Mouse (Mus musculus): ENCODE measurements around the gene Cys1. TPM values are rescaled to one million over a fixed set of nuclear protein-coding genes. Genes with fewer than 3 reads are reported as not detected.
"Not testable (repeated sequence)": the region's sequence is repeated elsewhere in the genome, so short reads cannot be mapped to it uniquely, and the experiment has no call there.

Gene Cys1
- total RNA-seq (2014; fragmentation: Nextera tagmentation), result not detected in 2 replicates
- not detected in 2 replicates for total RNA-seq (2017)

DNA sequence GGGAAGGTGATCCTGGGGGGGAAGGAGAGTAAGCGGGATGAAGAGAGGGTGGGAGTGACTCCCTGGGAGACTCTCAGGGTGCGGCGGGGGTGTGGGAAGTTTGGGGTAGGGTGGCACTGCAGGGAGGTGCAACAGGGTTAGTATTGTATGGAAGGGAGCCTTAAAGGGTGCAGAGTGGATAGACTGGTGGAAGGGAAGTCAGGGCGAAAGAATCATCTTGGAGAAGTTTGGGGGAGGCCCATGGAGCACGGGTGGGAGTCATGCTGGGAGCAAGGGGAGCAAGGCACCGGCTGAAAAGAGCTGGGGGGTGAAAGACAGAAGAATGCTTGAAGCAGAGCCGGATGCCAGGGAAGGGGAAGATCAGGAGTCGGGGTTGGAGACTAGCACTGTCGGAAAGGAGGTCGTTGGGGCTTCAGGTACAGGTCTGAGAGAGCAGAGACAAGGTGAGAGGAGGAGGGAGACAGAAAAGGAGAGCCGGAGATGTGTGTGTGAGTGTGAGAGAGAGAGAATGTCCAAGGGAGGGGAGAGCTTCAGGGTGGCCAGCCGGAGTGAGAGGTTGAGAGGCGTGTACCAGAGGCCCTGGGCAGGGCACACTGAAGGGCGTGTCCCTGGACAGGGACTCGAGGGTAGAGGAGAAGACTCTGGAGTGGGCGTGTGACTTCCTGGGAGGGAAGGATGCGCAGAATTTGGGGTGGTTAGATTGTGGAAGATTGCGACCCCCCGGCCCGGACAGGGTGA, at the start of gene Cys1:
Cys1 (minus strand) TSS at position 528 of the 738 bp plus-strand sequence.
- ATAC-seq (replicated peaks; ENCODE audit: poor library complexity, severe bottlenecking), result peak; percentile 50

DNA sequence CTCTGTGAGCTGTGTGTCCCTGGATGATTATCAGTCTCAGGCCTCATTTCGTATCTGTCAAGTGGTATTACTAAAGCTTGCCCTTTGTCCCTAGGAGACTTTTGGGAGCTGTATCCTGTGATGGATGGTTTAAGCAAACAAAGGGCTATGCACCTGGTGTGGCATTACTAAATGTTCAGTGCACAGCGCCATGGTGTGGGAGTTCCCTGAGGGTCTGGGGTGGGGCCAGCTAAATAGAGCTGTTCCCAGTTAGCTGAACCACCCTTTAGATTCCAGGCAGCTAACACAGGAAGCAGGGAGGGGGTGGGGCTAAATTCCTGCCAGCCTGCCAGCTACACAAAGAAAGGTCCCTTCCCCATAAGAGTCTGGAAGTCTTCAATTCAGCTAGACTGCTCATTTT, 42.8 kb upstream of the Cys1 start:
- peak; percentile 58 for ATAC-seq (replicated peaks; ENCODE audit: poor library complexity, severe bottlenecking)

DNA sequence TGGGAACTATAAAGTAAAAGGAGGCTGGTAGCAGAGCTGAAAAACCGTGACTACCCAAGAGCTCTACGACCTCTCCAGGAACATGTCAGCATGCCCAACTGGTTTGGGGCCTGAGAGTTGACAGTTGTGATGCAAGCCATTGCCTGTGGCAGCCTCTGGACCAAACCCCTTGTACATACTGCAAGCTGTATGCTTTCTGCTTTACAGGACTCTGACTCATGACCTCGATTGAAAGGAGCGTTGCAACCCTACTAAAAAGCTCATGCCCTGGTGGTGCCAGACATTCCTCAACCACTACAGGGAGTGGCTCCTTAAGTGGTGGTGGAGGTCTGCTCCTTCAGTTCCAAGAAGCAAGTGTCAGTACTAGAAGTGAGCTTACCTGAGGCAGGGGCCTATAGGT, 42.2 kb upstream of the Cys1 start:
- peak; percentile 72 for ATAC-seq (replicated peaks; ENCODE audit: poor library complexity, severe bottlenecking)

DNA sequence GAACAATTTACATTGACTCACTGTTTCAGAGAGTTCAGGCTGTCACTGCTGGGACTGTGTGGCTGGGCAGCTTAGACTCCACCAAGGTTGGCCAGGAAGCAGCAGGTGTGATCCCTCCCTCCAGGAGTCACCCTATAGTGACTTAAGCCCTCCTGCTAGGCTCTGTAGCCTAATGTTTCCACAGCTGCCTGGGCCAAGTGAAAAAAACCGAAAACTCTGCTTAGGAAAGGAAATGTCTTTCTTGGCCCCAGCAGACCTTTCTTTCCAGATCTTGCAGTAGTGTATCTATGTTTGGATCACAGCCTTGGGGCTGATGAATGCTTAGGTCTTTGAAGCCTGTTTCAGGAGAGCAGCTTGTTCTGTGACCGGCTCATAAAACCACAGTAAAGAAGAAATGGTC, 41.8 kb upstream of the Cys1 start:
- peak; percentile 16; the same call in 1 of the 2 replicates for ATAC-seq (replicated peaks; ENCODE audit: poor library complexity, severe bottlenecking)

DNA sequence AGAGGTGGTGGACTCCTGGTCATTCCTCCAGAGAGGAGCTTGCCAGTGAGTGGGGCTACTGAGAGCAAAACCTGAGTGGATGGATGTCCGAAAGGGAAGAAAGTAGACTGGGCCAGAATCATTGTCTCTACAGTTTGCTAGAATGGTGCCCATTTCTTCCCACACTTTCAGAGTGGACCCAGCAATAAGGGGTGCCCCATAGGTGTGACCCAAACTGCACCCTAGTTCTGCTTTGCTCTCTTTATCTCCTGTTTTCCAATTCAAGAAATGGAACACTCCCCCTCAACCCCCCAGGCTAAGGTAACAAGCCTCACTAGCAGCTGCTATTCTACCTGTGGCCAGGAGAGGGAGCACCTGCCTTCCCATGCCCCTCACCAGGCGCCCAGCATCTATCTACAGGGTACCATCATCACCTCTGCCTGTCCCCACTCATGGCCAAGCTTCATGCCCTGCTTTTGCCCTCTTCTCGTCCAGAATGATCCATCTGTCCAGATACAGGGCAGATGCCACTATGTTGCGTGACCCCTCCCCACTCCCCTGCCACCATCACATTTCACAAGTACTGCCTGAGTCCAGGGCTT, 35.2 kb upstream of the Cys1 start:
- peak; percentile 89 for ATAC-seq (replicated peaks; ENCODE audit: poor library complexity, severe bottlenecking)

DNA sequence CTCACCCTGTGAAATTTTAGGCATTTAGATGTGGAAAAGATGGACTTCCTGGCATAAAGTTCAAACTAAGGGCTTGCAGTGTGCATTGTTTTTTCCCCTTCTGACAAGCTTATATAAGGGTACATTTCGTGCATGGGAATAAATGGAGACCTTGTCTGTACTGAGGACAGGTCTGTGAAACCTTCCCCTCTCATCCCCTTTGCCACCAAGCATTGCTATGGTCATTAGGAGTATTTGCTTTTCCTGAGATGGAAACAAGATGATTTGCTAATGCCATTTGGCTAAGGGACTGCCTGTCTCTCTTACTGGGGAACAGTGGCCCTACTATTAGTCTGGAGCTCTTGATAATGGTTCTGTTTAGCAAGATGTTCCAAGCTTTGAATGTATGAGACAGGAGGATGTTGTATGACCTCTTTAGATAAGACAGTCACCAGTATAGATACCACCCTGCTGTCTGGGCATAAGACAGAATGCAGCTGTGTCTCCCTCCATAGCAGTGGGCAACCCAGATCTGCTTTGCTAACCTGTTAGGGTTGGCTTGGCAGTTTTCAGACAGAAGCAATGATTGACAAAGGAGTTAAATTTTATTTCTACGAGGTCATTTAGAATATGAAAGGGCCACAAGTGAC, 33.8 kb upstream of the Cys1 start:
- ATAC-seq (replicated peaks; ENCODE audit: poor library complexity, severe bottlenecking), result no peak

DNA sequence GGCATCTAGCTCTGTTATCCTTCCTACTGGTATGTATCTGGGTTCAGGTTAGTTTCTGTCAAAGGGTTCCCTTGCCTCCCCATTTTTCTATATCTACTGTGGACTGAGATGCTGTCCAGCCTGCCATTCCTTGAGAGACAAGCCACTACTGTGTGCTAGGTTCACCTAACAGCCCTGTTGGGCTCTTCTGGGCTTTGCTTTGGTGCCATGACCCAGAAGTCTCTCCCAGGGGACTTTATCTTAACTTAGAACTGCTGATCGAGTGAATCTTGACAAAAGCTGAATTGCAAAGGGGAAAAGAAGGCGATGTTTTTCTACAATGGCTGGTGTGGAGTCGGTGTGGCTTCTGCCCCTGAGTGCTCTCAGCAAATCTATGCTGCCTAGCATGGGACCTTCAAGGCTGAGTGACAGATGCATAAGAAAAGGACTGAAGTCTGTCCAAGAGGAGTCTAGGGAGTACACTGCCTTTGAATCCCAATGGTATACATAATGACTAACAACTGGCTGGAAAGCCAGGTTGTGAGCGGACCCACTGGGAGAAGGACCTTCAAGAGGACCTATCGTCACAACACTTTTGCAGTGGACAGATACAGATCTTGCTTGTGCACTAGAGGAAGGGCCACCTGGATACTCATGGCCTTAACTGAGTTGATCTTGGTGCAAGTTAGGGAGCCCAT, 33.1 kb upstream of the Cys1 start:
- ATAC-seq (replicated peaks; ENCODE audit: poor library complexity, severe bottlenecking), result no peak

DNA sequence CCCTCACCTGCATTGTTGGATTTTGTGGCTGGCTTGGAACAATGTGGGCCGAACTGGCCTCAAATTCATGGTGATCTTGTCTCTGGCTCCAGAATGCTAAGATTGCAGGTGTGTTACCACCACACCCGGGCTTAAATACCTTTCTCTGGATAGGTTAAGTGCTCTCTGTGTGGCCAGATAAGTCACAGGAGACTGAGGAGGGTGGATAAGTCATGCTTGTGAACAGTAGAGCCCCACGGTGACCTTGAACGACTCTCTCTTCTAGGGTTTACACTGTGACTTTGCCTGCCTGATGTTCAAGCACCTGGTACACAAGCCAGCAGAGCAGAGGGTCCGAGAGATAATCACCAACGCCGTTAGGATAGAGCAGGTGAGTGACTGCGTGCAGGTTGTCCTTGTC, 30.8 kb upstream of the Cys1 start:
- no peak for ATAC-seq (replicated peaks; ENCODE audit: poor library complexity, severe bottlenecking)

DNA sequence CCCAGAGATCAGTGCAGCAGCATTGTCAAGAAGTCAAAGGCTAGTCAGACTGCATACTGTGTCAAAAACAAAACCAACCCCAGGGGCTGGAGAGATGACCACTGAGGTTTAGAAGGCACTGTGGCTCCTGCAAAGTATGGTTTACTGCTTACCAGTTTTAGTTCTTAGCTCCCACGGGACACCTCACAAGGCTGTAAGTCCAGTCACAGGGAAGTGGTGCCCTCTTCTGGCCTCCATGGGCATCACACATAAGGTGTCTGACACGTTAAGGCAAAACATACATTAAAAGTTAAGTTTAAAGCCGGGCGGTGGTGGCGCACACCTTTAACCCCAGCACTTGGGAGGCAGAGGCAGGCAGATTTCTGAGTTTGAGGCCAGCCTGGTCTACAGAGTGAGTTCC, 29.1 kb upstream of the Cys1 start:
- no peak for ATAC-seq (replicated peaks; ENCODE audit: poor library complexity, severe bottlenecking)

DNA sequence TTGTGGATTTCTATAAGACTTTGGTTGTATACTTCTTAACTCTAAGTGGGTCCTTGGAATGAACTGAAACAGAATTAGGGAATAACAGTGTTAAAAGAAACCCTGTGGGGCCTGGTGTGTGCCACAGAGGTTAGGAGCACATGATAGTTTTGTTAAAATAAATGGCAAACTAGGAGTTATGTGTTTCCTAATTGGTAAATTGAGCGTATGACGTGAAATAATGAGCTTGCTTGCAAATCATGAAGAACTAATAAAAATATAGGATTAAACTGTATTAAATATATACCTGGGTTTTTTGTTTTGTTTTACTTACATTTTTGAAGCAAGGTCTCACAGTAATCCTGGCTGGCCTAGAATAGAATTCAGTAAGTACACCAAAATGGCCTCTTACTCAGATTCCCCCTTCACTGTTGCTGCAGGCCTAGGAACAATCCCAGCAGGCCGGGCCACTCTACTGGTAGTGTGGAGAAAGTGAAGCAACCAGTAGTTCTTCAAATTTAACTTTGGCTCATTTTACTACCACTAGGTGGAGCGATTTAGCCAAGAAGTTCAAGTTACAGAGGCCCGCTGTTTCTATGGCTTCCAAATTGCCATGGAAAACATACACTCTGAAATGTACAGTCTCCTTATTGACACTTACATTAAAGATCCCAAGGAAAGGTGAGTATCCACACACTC, 28.4 kb upstream of the Cys1 start:
- ATAC-seq (replicated peaks; ENCODE audit: poor library complexity, severe bottlenecking), result peak; percentile 39

DNA sequence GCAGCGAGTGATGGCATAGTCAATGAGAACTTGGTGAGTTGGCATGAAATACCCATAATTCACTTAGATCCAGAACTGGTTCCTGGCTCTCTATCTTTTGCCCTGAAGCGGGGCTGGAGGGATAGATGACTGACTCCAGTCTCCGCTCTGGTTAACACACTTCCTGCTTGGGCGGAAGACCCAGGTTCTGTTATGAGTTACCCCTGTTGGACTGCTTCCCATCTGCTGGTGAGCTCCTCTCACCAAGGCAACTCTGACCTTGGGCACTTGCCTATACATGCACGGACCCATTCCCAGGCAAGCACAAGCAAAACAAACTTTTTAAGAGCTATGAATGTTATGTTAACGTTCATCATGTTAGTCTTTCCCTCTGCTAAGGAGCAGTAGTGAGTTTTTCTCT, 27.8 kb upstream of the Cys1 start:
- ATAC-seq (replicated peaks; ENCODE audit: poor library complexity, severe bottlenecking), result no peak

DNA sequence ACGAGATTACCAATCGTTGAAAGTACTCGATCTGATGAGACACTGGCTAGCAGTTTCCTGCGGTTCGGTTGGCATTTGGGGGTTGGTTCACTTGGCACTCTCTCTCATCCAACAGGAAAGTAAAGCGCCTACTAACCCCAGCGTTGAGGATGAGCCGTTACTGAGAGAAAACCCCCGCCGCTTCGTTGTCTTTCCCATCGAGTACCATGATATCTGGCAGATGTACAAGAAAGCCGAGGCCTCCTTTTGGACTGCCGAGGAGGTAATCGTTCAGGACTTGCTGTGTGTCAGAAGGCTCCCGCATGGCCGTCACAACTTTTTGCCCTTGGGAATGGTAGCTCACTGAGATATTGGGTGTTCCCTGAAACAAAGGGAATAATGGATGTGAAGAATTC, 27.2 kb upstream of the Cys1 start:
- no peak for ATAC-seq (replicated peaks; ENCODE audit: poor library complexity, severe bottlenecking)

DNA sequence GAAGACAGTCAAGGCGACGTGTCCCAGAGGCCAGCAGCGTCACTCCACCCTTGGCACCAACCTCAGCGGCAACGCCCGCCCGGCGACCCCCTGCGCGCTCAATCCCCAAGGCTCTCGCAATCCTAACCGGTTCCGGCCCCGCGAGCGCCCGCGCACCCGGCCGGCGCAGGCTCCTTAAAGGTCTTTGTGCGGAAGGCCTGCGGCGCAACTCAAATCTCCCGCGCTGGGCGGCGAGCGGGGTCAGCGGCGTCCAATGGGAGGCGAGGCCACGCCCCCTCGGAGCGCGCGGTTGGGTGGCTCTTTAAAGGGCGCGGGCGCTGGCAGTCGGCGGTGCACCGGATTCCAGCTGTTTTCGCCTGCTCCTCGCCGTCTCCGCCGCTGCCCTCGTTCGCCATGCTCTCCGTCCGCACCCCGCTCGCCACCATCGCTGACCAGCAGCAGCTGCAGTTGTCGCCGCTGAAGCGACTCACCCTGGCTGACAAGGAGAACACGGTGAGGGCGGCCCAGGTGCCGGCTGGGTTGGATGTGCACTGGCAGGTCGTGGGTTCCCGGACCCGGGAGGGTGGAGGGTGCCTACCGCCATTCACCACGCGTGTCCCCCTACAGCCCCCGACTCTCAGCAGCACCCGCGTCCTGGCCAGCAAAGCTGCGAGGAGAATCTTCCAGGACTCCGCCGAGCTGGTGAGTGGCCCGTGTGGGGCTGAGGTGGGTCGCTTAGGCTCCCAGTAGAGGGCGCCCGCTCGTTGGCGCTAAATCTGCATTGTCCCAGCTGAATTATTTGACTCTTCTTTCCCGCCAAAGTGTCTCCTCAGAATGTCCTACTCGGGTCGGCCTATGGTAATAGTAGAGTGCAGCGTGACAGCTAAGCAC, 26.6 kb upstream of the Cys1 start, which contains the start of gene Rrm2:
Rrm2 (plus strand) TSS at position 288 of the 870 bp plus-strand sequence.
- peak; percentile 61 for ATAC-seq (replicated peaks; ENCODE audit: poor library complexity, severe bottlenecking)

DNA sequence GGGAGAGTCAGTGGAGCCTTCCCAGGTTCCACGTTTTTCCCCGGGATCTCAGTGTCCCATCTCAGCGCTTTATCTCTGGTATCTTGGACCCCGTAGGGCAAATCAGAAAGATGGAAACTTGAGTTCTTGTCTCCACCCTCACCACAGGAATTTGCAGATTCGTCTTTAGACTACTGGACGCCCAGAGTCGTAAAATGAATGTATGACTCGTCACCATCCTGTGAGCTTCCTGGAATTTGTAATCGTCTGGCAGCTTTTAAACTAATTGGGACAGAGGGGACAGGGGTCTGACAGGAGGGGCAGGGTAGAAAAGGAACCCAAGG, 25.8 kb upstream of the Cys1 start:
- ATAC-seq (replicated peaks; ENCODE audit: poor library complexity, severe bottlenecking), result peak; percentile 16

DNA sequence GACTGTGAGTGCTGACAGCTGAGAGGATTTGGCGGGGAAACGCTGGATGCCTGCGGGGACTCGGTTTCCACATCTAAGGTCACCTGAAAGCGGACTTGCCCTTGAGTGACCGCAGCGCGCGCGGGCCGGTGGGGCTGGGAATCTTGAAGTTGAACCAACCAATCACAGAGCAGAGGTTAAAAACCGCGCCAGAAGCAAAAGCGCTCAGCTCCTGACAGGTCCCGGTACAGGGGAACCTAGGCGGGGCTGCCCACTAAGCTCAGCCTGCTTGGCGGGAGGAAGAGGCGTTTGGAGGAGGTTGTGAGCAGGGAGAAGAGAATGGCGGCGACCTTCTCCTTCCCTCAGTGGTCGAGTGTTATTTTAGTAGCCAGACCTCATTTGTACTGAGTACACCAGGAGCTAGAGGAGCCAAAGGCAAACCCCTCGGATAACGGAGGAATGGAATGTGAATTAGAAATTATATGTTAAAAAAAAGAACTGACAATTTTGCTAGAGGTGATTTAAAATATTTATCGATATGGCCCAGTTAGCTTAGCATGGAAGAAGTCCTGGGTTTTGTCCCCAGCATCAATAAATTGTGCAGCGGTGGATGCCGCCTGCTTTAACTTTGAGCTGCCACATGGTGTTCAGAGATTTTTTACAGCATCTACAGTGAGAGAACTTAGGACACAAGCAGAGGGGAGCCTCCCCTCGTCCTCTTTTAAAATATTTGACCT, 25.3 kb upstream of the Cys1 start:
- ATAC-seq (replicated peaks; ENCODE audit: poor library complexity, severe bottlenecking), result peak; percentile 35

DNA sequence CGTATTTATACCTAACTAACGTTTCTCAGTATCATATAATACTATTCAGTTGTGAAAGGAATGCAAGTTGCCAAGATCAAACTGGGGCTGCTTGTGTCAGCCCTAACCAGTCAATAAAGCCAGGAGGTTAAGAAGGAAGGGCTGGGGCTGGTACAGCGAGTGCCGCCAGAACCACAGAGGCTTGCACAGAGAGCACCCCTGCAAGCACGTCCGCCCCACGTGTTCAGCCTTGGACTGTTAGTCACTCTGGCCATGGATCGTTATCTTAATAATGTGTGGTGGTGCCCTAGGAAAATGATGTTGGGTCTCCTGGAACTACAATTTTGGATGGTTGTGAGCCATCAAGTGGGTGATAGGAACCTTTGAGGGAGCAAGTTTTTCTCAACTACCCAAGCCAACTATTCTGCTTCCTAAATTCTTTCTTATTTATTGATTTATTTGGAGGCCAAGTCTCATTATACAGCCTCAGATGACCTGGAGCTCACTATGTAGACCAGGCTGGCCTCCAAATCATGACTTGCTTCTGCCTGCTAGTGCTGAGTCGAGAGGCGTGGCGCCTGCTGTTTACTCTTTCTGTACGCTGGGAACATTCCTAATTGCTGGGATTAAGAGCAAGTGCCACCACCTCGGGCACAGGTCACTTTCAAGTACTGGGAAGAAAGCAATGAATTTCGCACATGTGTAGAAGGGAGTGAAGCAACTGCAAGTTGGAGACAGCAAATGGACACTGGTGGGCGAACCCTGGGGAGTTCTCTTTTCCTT, 24.1 kb upstream of the Cys1 start:
- no peak for ATAC-seq (replicated peaks; ENCODE audit: poor library complexity, severe bottlenecking)

DNA sequence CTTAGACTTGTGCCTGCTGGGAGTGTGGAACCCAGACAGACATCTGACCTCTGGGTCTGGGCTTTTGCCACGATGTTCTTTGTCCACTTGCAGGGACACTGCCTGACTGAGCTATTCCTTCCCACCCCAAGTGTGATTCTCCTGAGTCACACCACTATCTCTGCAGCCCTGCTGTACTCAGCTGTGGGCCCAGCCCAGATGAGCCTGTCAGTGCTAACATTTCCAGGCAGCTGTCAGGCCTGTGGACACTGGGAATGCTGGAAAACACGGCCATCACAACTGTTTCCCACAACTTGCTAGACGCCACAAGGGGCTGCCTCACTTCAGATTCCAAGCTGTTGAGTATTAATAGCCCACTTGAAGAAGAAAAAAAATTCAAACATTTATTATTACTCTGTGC, 21.4 kb upstream of the Cys1 start:
- no peak for ATAC-seq (replicated peaks; ENCODE audit: poor library complexity, severe bottlenecking)

DNA sequence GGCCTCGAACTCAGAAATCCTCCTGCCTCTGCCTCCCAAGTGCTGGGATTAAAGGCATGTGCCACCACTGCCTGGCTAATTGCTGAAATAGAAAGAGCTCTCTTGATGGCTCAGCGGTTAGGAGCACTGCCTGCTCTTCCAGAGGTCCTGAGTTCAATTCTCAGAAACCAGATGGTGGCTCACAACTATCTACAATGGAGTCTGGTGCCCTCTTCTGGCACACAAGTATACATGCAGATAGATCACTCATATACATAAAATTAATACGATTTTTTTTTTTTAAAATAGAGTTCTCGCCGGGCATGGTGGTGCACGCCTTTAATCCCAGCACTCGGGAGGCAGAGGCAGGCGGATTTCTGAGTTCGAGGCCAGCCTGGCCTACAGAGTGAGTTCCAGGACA, 20.0 kb upstream of the Cys1 start:
- not testable (repeated sequence) for ATAC-seq (replicated peaks; ENCODE audit: poor library complexity, severe bottlenecking)

All from granulocyte monocyte progenitor cell, adult 5-6 weeks (primary cell).